Mouse (Mus musculus): ENCODE measurements around the gene Dennd5a.
"Not testable (repeated sequence)": the region's sequence is repeated elsewhere in the genome, so short reads cannot be mapped to it uniquely, and the experiment has no call there.

Dennd5a gene

GRCm38 (mm10) chr7:109959716-109960612 is at the start of gene Dennd5a:
Gene Dennd5a (minus strand): TSS chr7:109960470.
- peak; percentile 80 for DNase-seq

DNA sequence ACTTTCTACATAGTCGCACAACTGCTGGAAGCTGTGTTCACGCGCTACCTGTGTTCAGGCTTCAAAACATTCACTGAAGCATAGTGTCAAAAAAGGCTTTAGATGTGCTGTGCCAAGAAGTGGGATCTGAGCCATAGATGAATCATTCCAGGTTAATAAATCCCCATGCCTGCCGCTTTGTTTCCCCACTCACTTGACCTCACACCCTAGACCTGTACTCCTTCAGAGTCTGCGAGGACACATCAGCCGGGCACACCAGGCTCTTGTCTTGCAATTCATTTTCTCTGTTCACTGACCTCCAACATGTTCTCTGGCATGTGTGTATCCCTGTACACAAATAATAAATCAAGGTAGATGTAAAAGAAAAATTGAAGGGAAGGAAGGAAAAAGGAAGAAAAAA is 48.8 kb upstream of the Dennd5a start:
- no peak for DNase-seq

- no peak for DNase-seq
Measured at GRCm38 (mm10) chr7:110008513-110008912, 48.2 kb upstream of the Dennd5a start.

- DNase-seq: no peak
Measured at GRCm38 (mm10) chr7:110006471-110007195, 46.4 kb upstream of the Dennd5a start.

- DNase-seq: no peak
Measured at GRCm38 (mm10) chr7:110005976-110006375, 45.7 kb upstream of the Dennd5a start.

DNA sequence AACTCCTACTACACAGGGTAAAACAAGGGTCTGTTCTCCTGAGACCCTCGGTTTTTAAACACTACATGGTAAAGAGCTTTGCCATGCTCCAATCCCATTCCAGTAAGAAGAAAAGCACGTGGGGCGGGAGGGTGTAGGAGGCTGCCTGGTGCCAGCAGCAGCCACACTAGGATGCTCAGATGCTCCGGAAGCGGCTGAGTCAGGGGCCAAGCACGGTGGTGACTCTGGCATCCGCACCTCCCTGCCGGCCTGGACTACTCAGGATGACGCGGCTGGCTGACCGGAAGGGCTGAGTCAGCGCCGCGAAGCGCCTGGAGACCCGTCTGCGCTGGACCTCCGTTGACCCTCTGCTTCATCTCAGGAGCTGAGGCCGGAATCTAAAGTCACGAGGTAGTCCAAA is 42.7 kb upstream of the Dennd5a start:
- DNase-seq: peak; percentile 57

GRCm38 (mm10) chr7:110002092-110002491 is 41.8 kb upstream of the Dennd5a start:
- DNase-seq: no peak

GRCm38 (mm10) chr7:109998388-109998787 is 38.1 kb upstream of the Dennd5a start:
- no peak for DNase-seq

DNA sequence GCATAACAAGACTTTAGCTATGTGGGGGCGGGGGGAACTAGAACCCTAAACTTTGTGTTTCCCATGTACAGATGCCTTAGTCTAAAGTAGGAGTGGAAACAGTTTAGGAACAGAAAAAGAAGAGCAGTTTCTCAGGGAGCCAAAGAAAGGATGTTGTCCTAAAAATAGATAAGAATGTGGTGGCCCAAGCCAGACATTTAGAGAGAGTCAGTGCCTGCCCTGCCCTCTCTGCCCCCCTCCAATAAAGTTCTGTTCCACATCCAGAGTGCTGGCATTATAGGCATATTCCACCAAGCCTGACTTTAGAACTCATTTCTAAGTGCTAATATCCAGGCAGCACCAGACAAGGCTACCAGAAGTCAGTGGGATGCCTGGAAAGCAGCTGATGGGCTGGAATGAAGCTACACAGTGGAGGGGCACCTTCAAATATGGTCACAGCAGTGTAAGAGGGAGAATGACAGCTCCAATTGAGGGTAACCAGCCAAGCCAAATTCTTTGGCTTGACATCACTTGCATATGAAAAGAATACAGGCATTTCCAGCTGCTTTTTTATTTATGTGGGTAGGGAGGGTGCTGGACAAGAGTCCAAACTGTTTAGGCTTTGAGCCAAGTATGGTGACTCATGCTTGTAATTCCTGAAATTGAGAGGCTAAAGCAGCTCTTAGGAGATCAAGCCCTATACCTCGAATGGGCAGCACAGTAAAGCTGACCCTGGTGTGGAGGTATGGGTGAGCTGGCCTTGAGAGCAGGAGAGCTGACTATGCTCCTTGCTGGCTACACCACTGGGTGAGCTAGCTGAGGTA is 33.1 kb upstream of the Dennd5a start:
- no peak for DNase-seq

GRCm38 (mm10) chr7:109991286-109991685 is 31.0 kb upstream of the Dennd5a start:
- DNase-seq: no peak

DNA sequence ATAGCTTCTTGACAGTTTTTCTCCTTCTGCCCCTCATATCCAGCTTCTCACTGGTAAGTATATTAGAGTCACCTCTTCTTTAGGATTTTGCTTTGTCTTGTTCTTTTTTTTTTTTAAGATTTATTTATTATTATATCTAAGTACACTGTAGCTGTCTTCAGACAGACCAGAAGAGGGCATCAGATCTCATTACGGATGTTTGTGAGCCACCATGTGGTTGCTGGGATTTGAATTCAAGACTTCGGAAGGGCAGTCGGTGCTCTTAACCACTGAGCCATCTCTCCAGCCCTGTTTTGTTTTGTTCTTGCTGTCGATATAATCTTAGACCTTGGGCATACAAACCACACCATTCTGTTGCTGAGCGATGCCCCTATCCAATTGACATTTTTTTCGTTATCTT is 26.5 kb upstream of the Dennd5a start, which contains the start of gene Tmem41b:
Tmem41b (minus strand) TSS at position 155 of the 400 bp plus-strand sequence.
- DNase-seq: not testable (repeated sequence)

DNA sequence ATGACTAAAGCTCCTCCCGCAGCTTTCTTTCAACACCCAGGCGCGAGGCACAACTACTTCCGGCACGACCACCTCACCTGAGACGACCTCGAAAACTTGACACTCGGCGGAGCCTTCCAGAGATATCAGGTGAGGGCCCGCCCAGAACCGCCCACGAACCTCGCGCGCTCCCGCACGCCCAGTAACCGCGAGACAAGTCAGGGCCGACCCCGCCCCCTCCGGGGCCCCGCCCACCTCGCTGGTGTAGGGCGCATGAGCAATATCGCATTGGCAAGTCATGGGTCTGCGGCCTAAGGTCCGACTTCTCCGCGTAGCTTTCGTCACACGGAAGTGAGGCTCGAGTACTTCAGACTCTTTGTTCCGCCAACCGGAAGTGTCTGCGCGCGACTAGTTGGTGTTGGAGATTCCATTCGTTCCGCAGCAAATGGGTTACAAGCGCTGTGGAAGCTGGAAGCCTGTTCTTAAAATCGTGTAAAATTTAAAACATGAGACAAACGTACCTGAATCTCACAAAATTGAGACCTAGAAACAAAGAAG is 25.9 kb upstream of the Dennd5a start:
- DNase-seq: peak; percentile 99

DNA sequence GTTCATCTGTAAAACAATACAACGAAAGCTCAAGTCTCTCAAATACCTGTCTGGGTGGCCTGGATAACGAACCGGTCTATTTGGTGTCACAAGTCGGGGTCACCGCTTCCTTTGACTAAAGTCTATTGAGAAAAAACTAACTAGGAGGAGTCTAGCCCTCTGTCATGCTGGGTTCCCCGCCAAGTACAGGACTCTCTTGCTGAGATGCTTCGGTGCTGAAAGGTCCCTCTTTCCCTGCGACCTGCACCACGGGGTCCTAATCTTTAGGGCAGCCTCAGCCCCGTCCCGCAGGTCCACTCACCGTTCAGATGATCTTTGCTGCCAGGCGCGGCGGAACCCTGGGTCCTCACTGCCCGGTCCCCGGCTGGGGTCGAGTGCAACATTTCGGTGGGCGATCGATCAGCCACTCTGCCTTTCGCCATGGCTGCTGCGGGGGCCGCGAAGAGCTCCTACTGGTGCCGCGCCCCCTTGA is 25.4 kb upstream of the Dennd5a start:
- no peak for DNase-seq

GRCm38 (mm10) chr7:109984608-109985007 is 24.3 kb upstream of the Dennd5a start:
- not testable (repeated sequence) for DNase-seq

DNA sequence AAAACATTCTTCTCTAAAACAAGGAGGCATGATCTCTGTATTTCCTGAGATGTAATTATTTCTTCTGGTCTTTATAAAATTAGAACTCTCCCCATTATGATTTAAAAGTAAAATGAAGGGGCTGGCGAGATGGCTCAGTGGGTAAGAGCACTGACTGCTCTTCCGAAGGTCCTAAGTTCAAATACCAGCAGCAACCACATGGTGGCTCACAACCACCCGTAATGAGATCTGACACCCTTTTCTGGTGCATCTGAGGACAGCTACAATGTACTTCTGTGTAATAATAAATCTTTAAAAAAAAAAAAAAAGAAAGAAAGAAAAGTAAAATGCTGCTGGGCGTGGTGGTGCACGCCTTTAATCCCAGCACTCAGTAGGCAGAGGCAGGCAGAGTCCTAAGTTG is 16.9 kb upstream of the Dennd5a start:
- not testable (repeated sequence) for DNase-seq

GRCm38 (mm10) chr7:109975966-109976715 is 15.9 kb upstream of the Dennd5a start:
- no peak for DNase-seq

- DNase-seq: no peak
Measured at GRCm38 (mm10) chr7:109969542-109969941, 9.3 kb upstream of the Dennd5a start.

GRCm38 (mm10) chr7:109968924-109969450 is 8.7 kb upstream of the Dennd5a start:
- DNase-seq: peak; percentile 69

DNA sequence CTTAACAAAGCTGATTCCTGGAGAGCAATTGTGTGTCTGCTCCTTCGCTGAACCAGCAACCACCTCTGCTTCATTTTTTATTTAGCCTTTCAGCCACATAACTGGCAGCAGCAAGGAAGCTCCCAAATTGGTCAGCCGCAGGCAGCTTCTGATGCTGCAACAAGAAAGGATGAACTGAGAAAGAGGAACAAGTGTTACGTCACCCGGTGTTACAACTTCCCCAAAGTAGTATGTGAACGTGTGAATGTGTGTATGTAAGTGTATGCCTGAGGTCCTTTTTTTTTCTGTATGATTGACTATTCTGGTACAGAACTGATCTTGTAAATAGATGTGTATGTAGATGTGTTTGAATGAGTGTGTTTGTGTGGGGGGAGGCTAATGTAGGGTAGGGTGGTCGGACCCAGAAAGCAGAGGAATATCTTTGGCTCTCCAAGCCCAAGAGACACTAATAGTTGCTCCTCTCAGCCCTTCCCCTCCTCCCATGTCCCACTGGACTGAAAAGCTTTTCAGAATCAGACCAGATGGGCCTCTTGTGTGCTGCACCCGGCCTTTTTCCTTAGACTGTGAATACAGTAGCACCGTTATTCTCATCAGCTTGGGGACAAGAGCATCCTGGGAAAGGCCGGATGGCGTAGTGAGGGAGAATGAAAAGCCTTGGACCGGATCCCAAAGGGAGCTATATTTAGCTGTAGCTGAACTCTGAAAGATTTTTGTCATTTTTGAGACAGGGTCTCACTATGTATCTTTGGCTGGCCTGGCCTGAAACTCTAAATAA is 7.7 kb upstream of the Dennd5a start:
- no peak for DNase-seq

GRCm38 (mm10) chr7:109965658-109966057 is 5.4 kb upstream of the Dennd5a start:
- no peak for DNase-seq

GRCm38 (mm10) chr7:109963707-109964106 is 3.4 kb upstream of the Dennd5a start:
- DNase-seq: no peak
